Mouse (Mus musculus): ENCODE results near the gene Tkfc.

- TF ChIP-seq POLR2A (IDR thresholded peaks at IDR 0.05; ENCODE audit: insufficient read depth, low read depth, low read length) (no peak), CTCF (IDR thresholded peaks at IDR 0.05; ENCODE audit: insufficient read depth, low read depth, low read length) (no peak)
Measured at GRCm38 (mm10) chr19:10604534-10604933, 920 bp downstream of the Tkfc start.

Measured in olfactory bulb, adult 2 months (tissue).